Mouse (Mus musculus) testis, adult 2 months (tissue): ENCODE data around the gene Mical3. TPM values are rescaled to one million over a fixed set of nuclear protein-coding genes. Genes with fewer than 3 reads are reported as not detected.

Experiments used
- H3K27ac ChIP-seq: fragments of 200-500 bp; 2 replicates; pipeline ENCODE4 v1.5.1; 2012; ENCODE audit warnings: low read depth, low read length; ENCODE audit not compliant: control insufficient read depth, insufficient read depth
- H3K27me3 ChIP-seq: fragments of 200-500 bp; 2 replicates; pipeline ENCODE4 v1.6.1; 2012; ENCODE audit warnings: mild to moderate bottlenecking, low read length, moderate library complexity; ENCODE audit not compliant: control insufficient read depth, insufficient read depth
- H3K36me3 ChIP-seq: fragments of 200-500 bp; 2 replicates; pipeline ENCODE4 v1.6.1; 2012; ENCODE audit warnings: mild to moderate bottlenecking, low read length; ENCODE audit not compliant: control insufficient read depth, insufficient read depth
- H3K4me1 ChIP-seq: fragments of 200-500 bp; 2 replicates; pipeline ENCODE4 v1.6.1; 2012; ENCODE audit warnings: low read length; ENCODE audit not compliant: control insufficient read depth, insufficient read depth
- H3K4me3 ChIP-seq: fragments of 200-500 bp; 2 replicates; pipeline ENCODE4 v1.5.1; 2012; ENCODE audit warnings: low read depth, mild to moderate bottlenecking, low read length, moderate library complexity, mixed read lengths; ENCODE audit not compliant: control insufficient read depth
- CTCF ChIP-seq: fragments of 200-500 bp; IDR thresholded peaks from 2 replicates; pipeline ENCODE4 v1.5.1; 2012; ENCODE audit warnings: low read depth, mild to moderate bottlenecking, inconsistent platforms, low read length, moderate library complexity; ENCODE audit not compliant: control insufficient read depth, insufficient read depth, insufficient replicate concordance
- POLR2A ChIP-seq: fragments of 200-500 bp; IDR thresholded peaks from 2 replicates; pipeline ENCODE4 v1.6.1; 2012; ENCODE audit warnings: low read depth, mild to moderate bottlenecking, inconsistent platforms, low read length, moderate library complexity; ENCODE audit not compliant: control insufficient read depth
- polyA plus RNA-seq: library from polyadenylated mRNA; depleted of rRNA; stranded (reverse); fragments of >200 nt; gene quantifications from 2 replicates; pipeline ENCODE4 v1.2.3, GENCODE M21; 2012; rRNA removed

Gene Mical3
- 199 and 216 TPM in 2 replicates for polyA plus RNA-seq

DNA sequence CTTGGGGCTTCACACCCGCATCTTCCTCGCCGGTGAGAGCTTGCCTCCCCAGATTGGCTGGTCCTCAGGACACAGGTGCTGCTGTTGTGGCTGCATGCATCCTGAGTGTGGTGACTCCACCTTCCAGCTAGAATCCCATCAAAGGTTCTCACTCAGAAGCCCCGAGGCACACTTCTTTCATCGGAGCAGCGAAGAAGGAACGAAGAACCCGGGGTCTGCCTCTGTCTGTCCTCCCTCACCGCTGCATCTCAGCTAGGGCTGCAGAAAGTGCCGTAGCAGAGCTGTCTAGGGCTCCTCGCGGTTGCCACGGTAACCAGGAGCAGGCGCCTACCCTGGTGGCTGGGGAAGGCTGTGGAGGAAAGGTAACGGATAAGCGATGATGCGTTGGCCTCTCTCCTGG is at the start of gene Mical3:
TSS of gene Mical3 (minus strand) at position 227 of the 400 bp plus-strand sequence.
- TF ChIP-seq CTCF (no peak), POLR2A (no peak)
- Histone ChIP-seq H3K4me1 (peaks cover 21% of the 10 kb centered on the region), H3K27ac (no peak within 1 kb of the TSS), H3K27me3 (no peaks in the 10 kb centered on the region), H3K36me3 (no peaks in the 10 kb centered on the region), H3K4me3 (peak within 1 kb of the TSS; percentile 73)

DNA sequence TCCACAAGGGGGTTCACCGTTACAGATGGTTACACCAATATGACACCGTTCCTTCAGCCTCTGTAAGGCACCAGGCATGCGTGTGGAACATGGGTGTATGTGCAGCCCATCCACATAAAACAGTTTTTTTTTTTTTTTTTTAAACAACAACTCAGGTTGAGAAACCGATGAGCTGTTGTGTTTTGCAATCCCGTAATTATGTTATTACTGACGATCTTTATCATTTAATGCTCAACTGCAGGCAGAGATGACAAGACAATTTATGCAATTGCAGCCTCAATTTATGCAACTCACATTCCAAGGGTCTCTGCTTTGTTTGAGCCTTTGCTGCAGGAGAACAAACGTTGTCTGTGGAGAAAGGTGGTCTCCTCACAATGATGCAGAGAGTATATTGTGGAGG is 49.0 kb upstream of the Mical3 start:
- Histone ChIP-seq H3K36me3 (no peaks in the 10 kb centered on the region), H3K27ac (no peak overlapping the region), H3K4me3 (no peak overlapping the region), H3K4me1 (peaks cover 4% of the 10 kb centered on the region), H3K27me3 (no peaks in the 10 kb centered on the region)
- TF ChIP-seq POLR2A (no peak), CTCF (no peak)

DNA sequence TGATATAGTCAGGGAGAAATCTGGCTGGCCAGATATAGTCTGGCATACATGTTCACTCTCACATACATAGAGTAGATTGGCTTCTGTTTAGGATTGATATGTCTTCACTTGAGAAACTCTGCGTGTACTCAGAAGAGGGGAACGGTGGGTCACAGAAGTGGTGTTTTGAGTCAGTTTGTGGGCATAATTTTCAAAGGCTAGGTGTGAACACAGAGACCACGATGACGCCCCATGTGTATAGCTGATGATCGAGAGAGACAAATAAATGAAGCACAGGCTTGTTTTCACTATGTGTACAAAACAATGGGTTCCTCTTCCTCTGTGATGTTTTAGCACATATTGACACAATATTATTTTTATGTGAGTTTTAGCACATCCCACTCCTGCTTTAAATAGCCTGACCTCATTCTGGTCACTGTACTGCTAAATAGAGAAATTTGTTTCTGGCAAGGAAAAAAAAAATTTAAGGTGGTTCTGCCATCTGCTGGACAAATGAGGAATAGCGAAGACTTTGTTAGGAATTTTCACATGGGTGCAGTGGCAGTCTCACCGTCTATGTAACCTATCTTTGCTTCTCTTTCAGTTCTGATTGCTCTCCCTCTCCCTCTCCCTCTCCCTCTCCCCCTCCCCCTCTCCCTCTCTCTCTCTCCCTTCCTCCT is 48.0 kb upstream of the Mical3 start:
- Histone ChIP-seq H3K36me3 (no peaks in the 10 kb centered on the region), H3K4me3 (no peak overlapping the region), H3K4me1 (no peaks in the 10 kb centered on the region; the same call in 1 of the 2 replicates), H3K27me3 (no peaks in the 10 kb centered on the region), H3K27ac (no peak overlapping the region)
- TF ChIP-seq CTCF (peak; percentile 22; the same call in 1 of the 2 replicates), POLR2A (no peak)

DNA sequence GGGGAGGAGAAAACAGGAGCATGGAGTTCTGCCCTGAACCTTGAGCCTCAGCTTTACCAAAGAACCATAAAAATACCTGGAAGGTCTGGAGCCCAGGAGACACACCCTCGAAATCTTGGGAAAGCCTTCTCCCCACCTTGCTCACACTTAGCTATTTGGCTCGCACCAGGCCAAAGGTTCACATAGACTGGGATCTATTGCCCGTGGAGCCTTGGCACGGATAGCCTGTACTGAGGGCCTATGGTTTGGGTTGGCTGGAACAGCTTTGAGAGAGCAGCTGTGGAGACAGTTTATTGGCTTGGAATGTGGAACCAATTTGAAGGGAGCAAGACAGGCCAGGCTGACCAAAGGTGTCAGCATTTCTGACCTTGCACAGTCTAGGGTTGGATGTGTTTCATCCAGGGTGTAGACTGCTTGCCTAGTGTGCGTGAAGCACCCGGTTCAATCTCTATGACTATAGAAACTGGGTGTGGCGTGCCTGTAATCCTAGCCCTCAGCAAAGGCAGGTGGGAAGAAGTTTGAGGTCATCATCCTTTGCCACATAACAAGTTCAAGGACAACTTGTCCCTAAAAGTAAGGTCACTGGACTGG is 46.4 kb upstream of the Mical3 start:
- Histone ChIP-seq H3K27me3 (no peaks in the 10 kb centered on the region), H3K27ac (no peak overlapping the region), H3K36me3 (no peaks in the 10 kb centered on the region), H3K4me1 (no peaks in the 10 kb centered on the region; the same call in 1 of the 2 replicates), H3K4me3 (no peak overlapping the region)
- TF ChIP-seq CTCF, result no peak
- TF ChIP-seq POLR2A, result no peak

GRCm38 (mm10) chr6:121176731-121177098 is 45.9 kb upstream of the Mical3 start:
- no peaks in the 10 kb centered on the region for H3K36me3 ChIP-seq
- no peak overlapping the region for H3K4me3 ChIP-seq
- no peak for TF ChIP-seq CTCF
- no peak for TF ChIP-seq POLR2A
- no peaks in the 10 kb centered on the region; the same call in 1 of the 2 replicates for H3K4me1 ChIP-seq
- H3K27ac ChIP-seq, result no peak overlapping the region
- H3K27me3 ChIP-seq, result no peaks in the 10 kb centered on the region

DNA sequence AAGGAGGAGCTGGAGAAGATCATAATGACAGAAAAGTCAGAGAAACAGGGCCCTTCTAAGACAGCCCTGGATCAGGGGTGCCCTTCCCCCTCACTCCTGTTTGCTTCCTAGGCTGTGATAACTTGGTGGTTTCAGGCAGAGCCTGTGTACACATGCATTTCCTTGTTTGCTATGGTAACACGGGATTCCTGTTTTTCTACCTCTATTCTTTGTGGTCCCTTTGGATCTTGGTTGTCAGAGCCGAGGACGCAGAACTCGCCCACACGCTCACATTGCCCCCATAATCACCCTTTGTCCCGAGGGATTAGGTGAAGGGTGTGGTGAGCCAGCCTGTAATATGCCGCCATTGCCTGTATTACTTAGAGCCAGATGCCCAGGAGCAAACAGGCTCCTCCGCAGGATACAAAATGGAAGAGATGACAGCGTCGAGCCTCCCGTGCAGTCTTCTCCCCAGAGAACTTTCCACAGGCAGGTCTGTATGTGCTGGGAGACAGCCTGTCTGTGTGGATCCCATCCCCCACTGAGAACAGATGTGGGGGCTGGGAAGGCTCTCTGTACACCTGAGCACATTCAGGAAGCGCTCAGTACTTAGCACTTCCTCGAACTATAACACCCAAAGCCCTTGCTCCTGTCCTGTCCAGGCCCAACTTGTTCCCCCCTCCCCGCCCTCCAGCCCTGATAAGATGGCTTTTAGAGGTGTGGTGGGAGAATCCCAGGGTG is 45.4 kb upstream of the Mical3 start:
- Histone ChIP-seq H3K27me3 (no peaks in the 10 kb centered on the region), H3K4me1 (no peaks in the 10 kb centered on the region; the same call in 1 of the 2 replicates), H3K4me3 (no peak overlapping the region), H3K36me3 (no peaks in the 10 kb centered on the region), H3K27ac (no peak overlapping the region)
- TF ChIP-seq CTCF, result no peak
- no peak for TF ChIP-seq POLR2A

- Histone ChIP-seq H3K36me3 (no peaks in the 10 kb centered on the region), H3K27ac (no peak overlapping the region), H3K4me3 (no peak overlapping the region), H3K4me1 (no peaks in the 10 kb centered on the region; the same call in 1 of the 2 replicates), H3K27me3 (no peaks in the 10 kb centered on the region)
- TF ChIP-seq CTCF, result no peak
These were observed 44.0 kb upstream of the Mical3 start for GRCm38 (mm10) chr6:121174761-121175160.
